ENCODE assay signal across 8 mouse cellular contexts in genomic region chr5:122881313-122881712, GRCm38 (mm10). TPM values are rescaled to one million over a fixed set of nuclear protein-coding genes. Genes with fewer than 3 reads are reported as not detected.
DNase-seq lines count a peak whose midpoint lies in the region; ATAC-seq and TF ChIP-seq lines count a peak whose summit lies in the region.

No protein-coding gene starts in this region.

- peak; percentile 57 for DNase-seq in c-Kit-positive CD71-positive TER-119-positive erythroid progenitor cells, embryonic 14.5 days (ENCODE audit: low spot score)
- peak; percentile 80 for DNase-seq in forebrain, embryonic 11.5 days (ENCODE audit: low spot score)
- peak; percentile 64 to 73 for DNase-seq in heart, postnatal 36 days
- peak; percentile 77 for DNase-seq in layer of hippocampus, adult 11-12 months (ENCODE audit: low spot score)
- peak; percentile 53 to 58 for DNase-seq in lung, adult 18-20 months
- DNase-seq in thymus, postnatal 25 days, result peak; percentile 66

- H3K4me2 ChIP-seq in forebrain, embryonic 11.5 days (ENCODE audit: low read depth, low read length, severe bottlenecking), result no peak overlapping the region

- 60% methylated on average over 5 of the region's 5 CpGs for WGBS in forebrain, embryonic 11.5 days

- H3K27ac ChIP-seq in ES-Bruce4 (ENCODE audit: insufficient read depth, low read length), result no peak overlapping the region
- no peak overlapping the region for H3K27ac ChIP-seq in forebrain, embryonic 11.5 days (ENCODE audit: low read depth, low read length)

- no peak for ATAC-seq in forebrain, embryonic 11.5 days (replicated peaks; ENCODE audit: low FRiP score)
- ATAC-seq in neutrophil, adult 5-6 weeks (ENCODE audit: extremely low read depth, insufficient number of reproducible peaks, low FRiP score, poor library complexity, severe bottlenecking), result peak; percentile 47

- H3K9ac ChIP-seq in ES-Bruce4 (ENCODE audit: low read depth, poor library complexity, severe bottlenecking), result no peak overlapping the region
- H3K9ac ChIP-seq in forebrain, embryonic 11.5 days (ENCODE audit: low read length), result no peak overlapping the region

- H3K27me3 ChIP-seq in ES-Bruce4 (ENCODE audit: control insufficient read depth, insufficient read depth, low read length, poor library complexity, severe bottlenecking), result no peaks in the 10 kb centered on the region
- no peaks in the 10 kb centered on the region for H3K27me3 ChIP-seq in forebrain, embryonic 11.5 days (ENCODE audit: control insufficient read depth, insufficient read depth, low read length)

- no peak overlapping the region for H3K4me3 ChIP-seq in ES-Bruce4 (ENCODE audit: low read depth, low read length)
- H3K4me3 ChIP-seq in forebrain, embryonic 11.5 days (ENCODE audit: low read depth, low read length), result no peak overlapping the region

- H3K9me3 ChIP-seq in ES-Bruce4 (replicated peaks; ENCODE audit: control insufficient read depth, insufficient read depth, low read length, poor library complexity, severe bottlenecking), result no peaks in the 10 kb centered on the region
- no peaks in the 10 kb centered on the region for H3K9me3 ChIP-seq in forebrain, embryonic 11.5 days (ENCODE audit: control insufficient read depth, low read length)

- H3K36me3 ChIP-seq in ES-Bruce4 (ENCODE audit: control insufficient read depth, insufficient read depth, low read length, poor library complexity, severe bottlenecking), result peaks cover 26% of the 10 kb centered on the region
- peaks cover 2% of the 10 kb centered on the region; the same call in 1 of the 2 replicates for H3K36me3 ChIP-seq in forebrain, embryonic 11.5 days (ENCODE audit: control insufficient read depth, insufficient read depth, low read length)

- TF ChIP-seq EP300 in ES-Bruce4 (IDR thresholded peaks at IDR 0.05; ENCODE audit: insufficient read depth, low read depth, low read length), result no peak

- H3K4me1 ChIP-seq in ES-Bruce4 (ENCODE audit: control insufficient read depth, insufficient read depth, low read length), result peaks cover 8% of the 10 kb centered on the region
- no peaks in the 10 kb centered on the region for H3K4me1 ChIP-seq in forebrain, embryonic 11.5 days (replicated peaks; ENCODE audit: control insufficient read depth, insufficient read depth, low read length)

- peak; percentile 70 for TF ChIP-seq CTCF in ES-Bruce4 (IDR thresholded peaks at IDR 0.05; ENCODE audit: low read depth, low read length)

- intact Hi-C loops in heart, postnatal 36 days (cut with DNase I), result loop anchor here (2.0 kb wide), 1 partner anchor 69 kb away; no protein-coding TSS in a partner anchor

- no peak for TF ChIP-seq POLR2A in ES-Bruce4 (IDR thresholded peaks at IDR 0.05; ENCODE audit: insufficient read depth, low read length)

RNA-seq across cellular contexts. Expression of gene Rnf34, which starts 31.5 kb away (rescaled TPM):
- polyA plus RNA-seq in ES-Bruce4 (2011; ENCODE audit: insufficient read depth, insufficient read length, low read depth, missing spikeins), result 28.5 and 34.5 TPM in 2 replicates
- polyA plus RNA-seq in forebrain, embryonic 11.5 days (2014; fragmentation: Nextera tagmentation; extraction: Ambion mirVana), result 51.1 and 53.2 TPM in 2 replicates
- total RNA-seq in heart, postnatal 36 days (2021), result 10 to 100 TPM; 25.6 to 30.1 TPM
- 28.2 and 33.8 TPM in 2 replicates for total RNA-seq in neutrophil, adult 5-6 weeks (2017)
